Mouse (Mus musculus): Measurements from ENCODE around the gene Rpl13. TPM values are rescaled to one million over a fixed set of nuclear protein-coding genes. Genes with fewer than 3 reads are reported as not detected.

The Rpl13 gene
- polyA plus RNA-seq, 1 experiment = 834 TPM

- peak overlapping the region; percentile 28 for H3K4me3 ChIP-seq (ENCODE audit: control insufficient read depth, low read depth, low read length)
- TF ChIP-seq CTCF (IDR thresholded peaks at IDR 0.05; ENCODE audit: control insufficient read depth, insufficient read depth, insufficient replicate concordance, low read depth, low read length) (no peak), POLR2A (IDR thresholded peaks at IDR 0.05; ENCODE audit: control insufficient read depth, low read depth, low read length) (no peak)
- no peak overlapping the region for H3K27ac ChIP-seq (ENCODE audit: control insufficient read depth, insufficient read depth, low read depth, low read length)
- H3K27me3 ChIP-seq (ENCODE audit: control insufficient read depth, insufficient read depth, low read length) = no peaks in the 10 kb centered on the region
- no peaks in the 10 kb centered on the region for H3K36me3 ChIP-seq (ENCODE audit: control insufficient read depth, insufficient read depth, low read length)
- peaks cover 8% of the 10 kb centered on the region for H3K4me1 ChIP-seq (ENCODE audit: control insufficient read depth, insufficient read depth, low read length)
These were observed 15.6 kb downstream of the Rpl13 start for GRCm38 (mm10) chr8:123117744-123118143.

DNA sequence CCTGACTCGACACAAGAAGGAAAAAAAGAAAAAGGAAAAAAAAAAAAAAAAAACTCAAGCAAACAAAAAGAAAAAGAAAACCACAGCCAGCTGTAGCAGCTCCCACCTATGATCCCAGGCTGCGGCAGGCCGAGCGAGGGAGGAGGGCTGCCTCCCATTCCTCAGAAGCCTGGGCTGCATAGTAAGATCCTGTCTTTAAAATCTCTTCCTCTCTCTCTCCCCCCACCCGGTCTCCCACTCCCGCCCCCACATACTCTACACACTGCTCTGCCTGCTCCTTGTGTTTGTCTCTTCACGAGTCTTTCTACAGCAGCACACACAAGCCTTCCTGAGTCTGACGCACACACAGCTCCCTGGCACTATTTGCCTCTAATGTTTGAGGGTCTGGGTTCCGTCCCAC is 19.9 kb downstream of the Rpl13 start:
- Histone ChIP-seq H3K27ac (ENCODE audit: control insufficient read depth, insufficient read depth, low read depth, low read length) (no peak overlapping the region), H3K4me1 (ENCODE audit: control insufficient read depth, insufficient read depth, low read length) (peaks cover 15% of the 10 kb centered on the region), H3K27me3 (ENCODE audit: control insufficient read depth, insufficient read depth, low read length) (no peaks in the 10 kb centered on the region), H3K4me3 (ENCODE audit: control insufficient read depth, low read depth, low read length) (no peak overlapping the region), H3K36me3 (ENCODE audit: control insufficient read depth, insufficient read depth, low read length) (no peaks in the 10 kb centered on the region)
- TF ChIP-seq POLR2A (IDR thresholded peaks at IDR 0.05; ENCODE audit: control insufficient read depth, low read depth, low read length) (no peak), CTCF (IDR thresholded peaks at IDR 0.05; ENCODE audit: control insufficient read depth, insufficient read depth, insufficient replicate concordance, low read depth, low read length) (no peak)

DNA sequence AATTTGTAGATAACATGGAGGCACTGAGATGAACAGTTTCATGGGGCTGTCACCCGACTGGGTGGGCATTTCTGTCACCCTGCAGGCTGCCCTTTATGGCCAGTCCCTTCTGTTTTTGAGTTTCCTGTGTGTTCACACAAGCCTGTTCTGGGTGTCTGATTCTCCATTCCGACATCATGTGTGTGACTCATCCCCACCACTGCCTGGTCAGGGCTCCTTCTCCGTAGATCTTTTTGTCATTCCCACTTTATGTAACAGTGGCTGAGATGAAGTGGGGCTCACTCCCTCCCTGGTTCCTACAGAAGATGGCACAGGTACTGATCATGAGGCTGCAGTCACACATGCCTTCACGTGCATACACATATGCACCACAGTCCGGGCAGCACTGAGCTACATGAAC is 20.5 kb downstream of the Rpl13 start:
- H3K27me3 ChIP-seq (ENCODE audit: control insufficient read depth, insufficient read depth, low read length) = no peaks in the 10 kb centered on the region
- peaks cover 13% of the 10 kb centered on the region for H3K4me1 ChIP-seq (ENCODE audit: control insufficient read depth, insufficient read depth, low read length)
- TF ChIP-seq CTCF (IDR thresholded peaks at IDR 0.05; ENCODE audit: control insufficient read depth, insufficient read depth, insufficient replicate concordance, low read depth, low read length) = no peak
- TF ChIP-seq POLR2A (IDR thresholded peaks at IDR 0.05; ENCODE audit: control insufficient read depth, low read depth, low read length) = no peak

GRCm38 (mm10) chr8:123126193-123126816 is 24.2 kb downstream of the Rpl13 start:
- H3K27ac ChIP-seq (ENCODE audit: control insufficient read depth, insufficient read depth, low read depth, low read length) = no peak overlapping the region
- no peaks in the 10 kb centered on the region for H3K36me3 ChIP-seq (ENCODE audit: control insufficient read depth, insufficient read depth, low read length)
- TF ChIP-seq CTCF (IDR thresholded peaks at IDR 0.05; ENCODE audit: control insufficient read depth, insufficient read depth, insufficient replicate concordance, low read depth, low read length) (no peak), POLR2A (IDR thresholded peaks at IDR 0.05; ENCODE audit: control insufficient read depth, low read depth, low read length) (no peak)
- H3K4me3 ChIP-seq (ENCODE audit: control insufficient read depth, low read depth, low read length) = peak overlapping the region; percentile 4; the same call in 1 of the 2 replicates
- H3K4me1 ChIP-seq (ENCODE audit: control insufficient read depth, insufficient read depth, low read length) = peaks cover 13% of the 10 kb centered on the region
- no peaks in the 10 kb centered on the region for H3K27me3 ChIP-seq (ENCODE audit: control insufficient read depth, insufficient read depth, low read length)

More for the DNA sequence above, 20.5 kb downstream of the Rpl13 start:
- H3K27ac ChIP-seq (ENCODE audit: control insufficient read depth, insufficient read depth, low read depth, low read length) = no peak overlapping the region
- H3K4me3 ChIP-seq (ENCODE audit: control insufficient read depth, low read depth, low read length) = no peak overlapping the region
- H3K36me3 ChIP-seq (ENCODE audit: control insufficient read depth, insufficient read depth, low read length) = no peaks in the 10 kb centered on the region

GRCm38 (mm10) chr8:123131041-123131440 is 28.9 kb downstream of the Rpl13 start:
- no peak overlapping the region for H3K27ac ChIP-seq (ENCODE audit: control insufficient read depth, insufficient read depth, low read depth, low read length)
- no peak for TF ChIP-seq POLR2A (IDR thresholded peaks at IDR 0.05; ENCODE audit: control insufficient read depth, low read depth, low read length)
- TF ChIP-seq CTCF (IDR thresholded peaks at IDR 0.05; ENCODE audit: control insufficient read depth, insufficient read depth, insufficient replicate concordance, low read depth, low read length) = no peak
- no peak overlapping the region for H3K4me3 ChIP-seq (ENCODE audit: control insufficient read depth, low read depth, low read length)

GRCm38 (mm10) chr8:123132953-123133352 is 30.8 kb downstream of the Rpl13 start:
- Histone ChIP-seq H3K27me3 (ENCODE audit: control insufficient read depth, insufficient read depth, low read length) (no peaks in the 10 kb centered on the region), H3K36me3 (ENCODE audit: control insufficient read depth, insufficient read depth, low read length) (no peaks in the 10 kb centered on the region), H3K27ac (ENCODE audit: control insufficient read depth, insufficient read depth, low read depth, low read length) (no peak overlapping the region), H3K4me3 (ENCODE audit: control insufficient read depth, low read depth, low read length) (no peak overlapping the region), H3K4me1 (ENCODE audit: control insufficient read depth, insufficient read depth, low read length) (peaks cover 15% of the 10 kb centered on the region)
- TF ChIP-seq POLR2A (IDR thresholded peaks at IDR 0.05; ENCODE audit: control insufficient read depth, low read depth, low read length) (no peak), CTCF (IDR thresholded peaks at IDR 0.05; ENCODE audit: control insufficient read depth, insufficient read depth, insufficient replicate concordance, low read depth, low read length) (peak; percentile 71; the same call in 1 of the 2 replicates)

More at GRCm38 (mm10) chr8:123131041-123131440, 28.9 kb downstream of the Rpl13 start:
- Histone ChIP-seq H3K27me3 (ENCODE audit: control insufficient read depth, insufficient read depth, low read length) (no peaks in the 10 kb centered on the region), H3K36me3 (ENCODE audit: control insufficient read depth, insufficient read depth, low read length) (no peaks in the 10 kb centered on the region), H3K4me1 (ENCODE audit: control insufficient read depth, insufficient read depth, low read length) (peaks cover 23% of the 10 kb centered on the region)

DNA sequence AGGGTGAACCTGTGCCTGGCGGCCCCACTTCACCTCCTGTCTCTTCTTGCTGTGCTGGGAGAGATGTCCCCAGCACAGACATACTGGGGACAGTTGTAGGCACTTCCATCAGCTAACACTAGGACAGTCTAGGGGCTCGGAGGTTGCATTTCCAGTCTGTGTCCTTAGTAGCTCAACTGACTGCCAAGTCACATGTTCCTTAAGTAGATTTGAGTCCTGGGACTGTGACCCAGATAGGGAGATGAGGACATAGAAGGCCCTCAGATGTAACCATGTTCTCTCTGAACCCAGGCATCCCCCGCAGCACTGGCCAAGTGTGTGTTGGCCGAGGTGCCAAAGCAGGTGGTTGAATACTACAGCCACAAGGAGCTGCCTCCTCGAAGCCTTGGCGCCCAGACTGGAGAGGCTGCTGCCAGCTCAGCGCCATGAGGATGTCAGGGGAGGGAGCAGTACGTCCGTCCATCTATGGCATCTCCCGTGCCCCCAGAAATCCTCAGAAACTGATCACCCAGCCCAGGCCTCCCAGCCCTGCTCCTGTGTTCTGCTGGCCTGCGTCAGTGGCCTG is 32.1 kb downstream of the Rpl13 start:
- H3K4me1 ChIP-seq (ENCODE audit: control insufficient read depth, insufficient read depth, low read length) = peaks cover 15% of the 10 kb centered on the region
- peak overlapping the region; percentile 80 for H3K4me3 ChIP-seq (ENCODE audit: control insufficient read depth, low read depth, low read length)
- no peaks in the 10 kb centered on the region for H3K36me3 ChIP-seq (ENCODE audit: control insufficient read depth, insufficient read depth, low read length)
- no peak overlapping the region for H3K27ac ChIP-seq (ENCODE audit: control insufficient read depth, insufficient read depth, low read depth, low read length)
- no peak for TF ChIP-seq POLR2A (IDR thresholded peaks at IDR 0.05; ENCODE audit: control insufficient read depth, low read depth, low read length)
- no peak for TF ChIP-seq CTCF (IDR thresholded peaks at IDR 0.05; ENCODE audit: control insufficient read depth, insufficient read depth, insufficient replicate concordance, low read depth, low read length)
- H3K27me3 ChIP-seq (ENCODE audit: control insufficient read depth, insufficient read depth, low read length) = no peaks in the 10 kb centered on the region
